Mouse (Mus musculus) forebrain, embryonic 16.5 days (tissue): ENCODE data around the gene Mlxip. TPM values are rescaled to one million over a fixed set of nuclear protein-coding genes. Genes with fewer than 3 reads are reported as not detected.

Source experiments
- ATAC-seq: fragments of 200-750 bp; cut with Nextera tagmentation; 2 replicates; pipeline ENCODE4 v1.8.0; 2017; ENCODE audit warnings: mild to moderate bottlenecking, moderate library complexity
- H3K27ac ChIP-seq: fragments of 300-500 bp; sonication (generic); 2 replicates; pipeline ENCODE4 v1.5.1; 2014; ENCODE audit warnings: low read length, control low read depth
- H3K27me3 ChIP-seq: fragments of 300-500 bp; sonication (generic); replicated peaks from 2 replicates; pipeline ENCODE4 v1.6.1; 2014; ENCODE audit warnings: low read length; ENCODE audit not compliant: control insufficient read depth, insufficient read depth
- H3K36me3 ChIP-seq: fragments of 300-500 bp; sonication (generic); 2 replicates; pipeline ENCODE4 v1.6.1; 2014; ENCODE audit not compliant: control insufficient read depth, insufficient read depth
- H3K4me1 ChIP-seq: fragments of 300-500 bp; sonication (generic); replicated peaks from 2 replicates; pipeline ENCODE4 v1.6.1; 2014; ENCODE audit warnings: low read length; ENCODE audit not compliant: control insufficient read depth, insufficient read depth
- H3K4me2 ChIP-seq: fragments of 300-500 bp; sonication (generic); 2 replicates; pipeline ENCODE4 v1.6.1; 2014; ENCODE audit warnings: mild to moderate bottlenecking, low read length, control low read depth
- H3K4me3 ChIP-seq: fragments of 300-500 bp; sonication (generic); replicated peaks from 2 replicates; pipeline ENCODE4 v1.5.1; 2014; ENCODE audit warnings: mild to moderate bottlenecking, low read length, control low read depth
- H3K9ac ChIP-seq: fragments of 300-500 bp; sonication (generic); replicated peaks from 2 replicates; pipeline ENCODE4 v1.6.1; 2014; ENCODE audit warnings: low read depth, low read length, control low read depth
- H3K9me3 ChIP-seq: fragments of 300-500 bp; sonication (generic); 2 replicates; pipeline ENCODE4 v1.6.1; 2016; ENCODE audit warnings: low read length; ENCODE audit not compliant: control insufficient read depth
- WGBS: fragments of 180-500 bp; shearing (Covaris S2); extraction: QIAGEN DNeasy Blood & Tissue Kit; methylation state at CpG from one replicate; pipeline ENCODE4 v1.1.7; 2014; 5-methylcytosine and 5-hydroxymethylcytosine counted together
- polyA plus RNA-seq: library from polyadenylated mRNA; unstranded; fragments of >200 nt; fragmentation: Nextera tagmentation; extraction: Ambion mirVana; gene quantifications from 2 replicates; pipeline ENCODE4 v1.2.1, GENCODE M21; 2015

The Mlxip gene
- polyA plus RNA-seq, 1 experiment from 2014 or later: 18.0 TPM

- Histone ChIP-seq H3K9ac (no peak overlapping the region), H3K4me1 (peaks cover 13% of the 10 kb centered on the region), H3K4me2 (no peak overlapping the region), H3K36me3 (no peaks in the 10 kb centered on the region), H3K27me3 (no peaks in the 10 kb centered on the region), H3K27ac (no peak overlapping the region), H3K9me3 (no peaks in the 10 kb centered on the region), H3K4me3 (no peak overlapping the region)
- WGBS: 70% methylated on average over 8 of the region's 8 CpGs
- ATAC-seq: no peak
Observed at GRCm38 (mm10) chr5:123416566-123417518, 22.2 kb downstream of the Mlxip start.

DNA sequence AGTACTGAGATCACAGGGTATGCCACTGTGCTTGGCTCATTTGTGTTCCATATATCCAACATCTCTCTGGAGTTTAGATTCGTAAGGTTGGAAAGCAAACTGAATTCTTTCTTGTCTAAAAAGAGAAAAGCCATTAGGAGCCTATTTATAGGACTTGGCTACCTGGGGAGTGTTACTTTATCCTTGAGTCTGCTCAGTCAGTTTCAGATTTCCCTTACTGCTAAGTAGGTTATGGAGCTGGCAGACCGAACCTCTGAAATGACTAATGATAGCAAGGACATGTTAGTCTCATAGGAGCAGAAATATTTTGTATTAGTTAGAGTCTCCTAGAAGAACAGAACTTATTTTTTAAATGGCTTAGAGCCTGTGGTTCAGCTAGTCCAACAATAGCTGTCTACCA, 29.3 kb downstream of the Mlxip start:
- Histone ChIP-seq H3K9ac (no peak overlapping the region), H3K36me3 (no peaks in the 10 kb centered on the region), H3K9me3 (no peaks in the 10 kb centered on the region), H3K4me1 (no peaks in the 10 kb centered on the region), H3K4me2 (no peak overlapping the region), H3K27ac (no peak overlapping the region), H3K4me3 (no peak overlapping the region), H3K27me3 (no peaks in the 10 kb centered on the region)
- ATAC-seq: no peak
- 64% methylated on average over 2 of the region's 2 CpGs for WGBS

GRCm38 (mm10) chr5:123427556-123427955, 33.0 kb downstream of the Mlxip start:
- Histone ChIP-seq H3K4me2 (no peak overlapping the region), H3K27me3 (no peaks in the 10 kb centered on the region), H3K4me3 (no peak overlapping the region), H3K27ac (no peak overlapping the region), H3K36me3 (no peaks in the 10 kb centered on the region), H3K4me1 (peaks cover 10% of the 10 kb centered on the region; the same call in 1 of the 2 replicates), H3K9me3 (no peaks in the 10 kb centered on the region), H3K9ac (no peak overlapping the region)
- 83% methylated on average over 1 of the region's 1 CpGs for WGBS
- ATAC-seq: no peak

DNA sequence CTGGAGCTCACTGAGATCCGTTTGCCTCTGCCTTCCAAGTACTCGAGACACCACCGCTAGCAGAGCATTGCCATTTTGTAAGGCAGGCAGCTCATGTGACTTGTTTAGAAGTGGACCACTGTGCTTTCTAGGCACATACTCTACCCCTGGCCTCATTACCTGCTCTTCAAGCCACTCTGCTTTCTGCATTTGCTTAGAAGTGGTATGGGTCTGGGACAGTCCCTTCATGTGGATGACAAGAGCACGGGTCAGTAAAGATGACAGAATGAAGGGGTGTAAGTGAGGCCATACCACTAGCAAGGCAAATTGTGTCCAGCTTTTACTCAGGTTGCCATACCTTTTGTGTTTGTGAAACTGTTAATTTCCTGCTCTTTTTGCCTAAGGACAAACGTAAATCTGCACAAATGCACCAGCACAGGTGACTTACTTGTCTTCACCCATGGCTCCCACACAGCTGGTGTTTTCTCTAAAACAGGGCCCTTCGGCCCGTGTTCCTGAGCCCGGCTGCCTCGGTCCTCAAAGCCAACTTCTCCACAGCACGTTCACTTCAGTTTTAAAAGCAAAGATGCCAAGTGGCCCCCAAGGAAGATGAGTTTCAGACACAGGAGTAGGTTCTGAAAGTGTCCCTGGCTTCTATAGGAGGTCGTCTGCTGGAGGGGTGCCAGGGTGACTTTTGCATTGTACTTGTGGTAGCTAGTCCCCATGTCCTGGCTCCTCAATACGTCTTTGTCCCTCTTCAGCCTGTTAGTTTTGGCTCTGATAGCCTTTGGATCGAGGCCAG, 37.1 kb downstream of the Mlxip start:
- no peak for ATAC-seq
- peaks cover 19% of the 10 kb centered on the region for H3K4me1 ChIP-seq
- H3K4me2 ChIP-seq: no peak overlapping the region
- no peak overlapping the region for H3K9ac ChIP-seq
- no peaks in the 10 kb centered on the region for H3K27me3 ChIP-seq
- H3K36me3 ChIP-seq: no peaks in the 10 kb centered on the region
- H3K4me3 ChIP-seq: no peak overlapping the region
- H3K9me3 ChIP-seq: no peaks in the 10 kb centered on the region
- no peak overlapping the region for H3K27ac ChIP-seq
- 69% methylated on average over 13 of the region's 13 CpGs for WGBS

DNA sequence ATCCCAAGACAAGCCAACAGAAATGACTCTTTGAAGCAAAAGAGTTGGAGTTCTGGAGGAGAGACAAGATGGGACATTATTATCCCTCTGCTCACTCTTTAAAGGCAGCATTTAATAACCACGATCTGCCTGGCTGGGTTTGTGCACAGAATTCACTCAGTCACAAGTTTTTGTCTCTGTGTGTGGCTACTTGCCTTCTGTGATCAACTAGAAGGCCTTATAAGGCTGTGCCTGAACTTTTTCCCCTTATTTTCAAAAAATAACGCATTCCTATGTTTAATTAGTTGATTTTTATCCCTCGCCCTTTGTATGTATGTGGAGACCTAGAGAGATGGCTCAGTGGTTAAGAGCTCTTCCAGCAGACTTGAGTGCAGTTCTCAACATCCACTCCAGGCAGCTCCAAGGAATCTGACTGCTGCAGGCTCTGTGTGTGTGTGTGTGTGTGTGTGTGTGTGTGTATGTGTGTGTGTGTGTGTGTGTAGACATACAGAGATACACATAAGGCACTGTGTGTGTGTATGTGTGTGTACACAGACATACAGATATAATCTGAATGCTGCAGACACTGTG, 37.8 kb downstream of the Mlxip start:
- WGBS: 60% methylated on average over 3 of the region's 3 CpGs
- no peaks in the 10 kb centered on the region for H3K9me3 ChIP-seq
- H3K27me3 ChIP-seq: no peaks in the 10 kb centered on the region
- no peak overlapping the region for H3K9ac ChIP-seq
- no peak overlapping the region for H3K4me2 ChIP-seq
- H3K27ac ChIP-seq: no peak overlapping the region
- no peak for ATAC-seq
- no peaks in the 10 kb centered on the region for H3K36me3 ChIP-seq
- no peak overlapping the region for H3K4me3 ChIP-seq
- H3K4me1 ChIP-seq: peaks cover 20% of the 10 kb centered on the region

GRCm38 (mm10) chr5:123436071-123436779, 41.6 kb downstream of the Mlxip start:
- WGBS: 53% methylated on average over 8 of the region's 8 CpGs
- Histone ChIP-seq H3K4me2 (no peak overlapping the region), H3K9ac (no peak overlapping the region), H3K4me1 (peaks cover 20% of the 10 kb centered on the region), H3K27me3 (no peaks in the 10 kb centered on the region), H3K36me3 (no peaks in the 10 kb centered on the region), H3K4me3 (no peak overlapping the region), H3K27ac (no peak overlapping the region), H3K9me3 (no peaks in the 10 kb centered on the region)
- ATAC-seq: no peak

GRCm38 (mm10) chr5:123436780-123437175, 42.2 kb downstream of the Mlxip start:
- peaks cover 18% of the 10 kb centered on the region for H3K4me1 ChIP-seq
- H3K4me3 ChIP-seq: no peak overlapping the region
- H3K9me3 ChIP-seq: no peaks in the 10 kb centered on the region
- H3K27me3 ChIP-seq: no peaks in the 10 kb centered on the region
- 26% methylated on average over 4 of the region's 4 CpGs for WGBS
- H3K9ac ChIP-seq: no peak overlapping the region
- H3K27ac ChIP-seq: no peak overlapping the region
- H3K4me2 ChIP-seq: no peak overlapping the region
- H3K36me3 ChIP-seq: no peaks in the 10 kb centered on the region
- ATAC-seq: peak; percentile 54; the same call in 1 of the 2 replicates

- no peak overlapping the region for H3K4me2 ChIP-seq
- WGBS: 87% methylated on average over 3 of the region's 3 CpGs
- no peaks in the 10 kb centered on the region for H3K27me3 ChIP-seq
- no peak overlapping the region for H3K9ac ChIP-seq
- ATAC-seq: no peak
- H3K27ac ChIP-seq: no peak overlapping the region
- peaks cover 8% of the 10 kb centered on the region for H3K4me1 ChIP-seq
- no peaks in the 10 kb centered on the region; the same call in 1 of the 2 replicates for H3K36me3 ChIP-seq
- no peaks in the 10 kb centered on the region for H3K9me3 ChIP-seq
- H3K4me3 ChIP-seq: no peak overlapping the region
Observed at GRCm38 (mm10) chr5:123438381-123438780, 43.8 kb downstream of the Mlxip start.
